Mouse (Mus musculus) stomach, postnatal 0 days (tissue): ENCODE measurements around the gene Nr2c1. TPM values are rescaled to one million over a fixed set of nuclear protein-coding genes. Genes with fewer than 3 reads are reported as not detected.

Experiments used
- ATAC-seq: fragments of 200-750 bp; cut with Nextera tagmentation; 2 replicates; pipeline ENCODE4 v1.8.0; 2017; ENCODE audit not compliant: low FRiP score, low TSS enrichment
- DNase-seq: peaks from one replicate; pipeline ENCODE4 v3.0.0-alpha.2; 2016; ENCODE audit warnings: low spot score
- H3K27ac ChIP-seq: fragments of 300-500 bp; sonication (generic); replicated peaks from 2 replicates; pipeline ENCODE4 v1.5.1; 2014; ENCODE audit warnings: mild to moderate bottlenecking, control low read depth
- H3K27me3 ChIP-seq: fragments of 300-500 bp; sonication (generic); 2 replicates; pipeline ENCODE4 v1.6.1; 2014; ENCODE audit warnings: low read length; ENCODE audit not compliant: control insufficient read depth, insufficient read depth
- H3K36me3 ChIP-seq: fragments of 300-500 bp; sonication (generic); 2 replicates; pipeline ENCODE4 v1.6.1; 2014; ENCODE audit warnings: low read length, mixed read lengths; ENCODE audit not compliant: control insufficient read depth, insufficient read depth
- H3K4me1 ChIP-seq: fragments of 300-500 bp; sonication (generic); replicated peaks from 2 replicates; pipeline ENCODE4 v1.6.1; 2014; ENCODE audit warnings: antibody characterized with exemption; ENCODE audit not compliant: control insufficient read depth, insufficient read depth
- H3K4me2 ChIP-seq: fragments of 300-500 bp; sonication (generic); replicated peaks from 2 replicates; pipeline ENCODE4 v1.6.1; 2014; ENCODE audit warnings: low read depth, mild to moderate bottlenecking, control low read depth, moderate library complexity
- H3K4me3 ChIP-seq: fragments of 300-500 bp; sonication (generic); 2 replicates; pipeline ENCODE4 v1.5.1; 2014; ENCODE audit warnings: low read depth, low read length, control low read depth
- H3K9ac ChIP-seq: fragments of 300-500 bp; sonication (generic); 2 replicates; pipeline ENCODE4 v1.6.1; 2014; ENCODE audit warnings: mild to moderate bottlenecking, low read length, control low read depth, mixed read lengths
- H3K9me3 ChIP-seq: fragments of 300-500 bp; sonication (generic); 2 replicates; pipeline ENCODE4 v1.6.1; 2016; ENCODE audit warnings: low read length; ENCODE audit not compliant: control insufficient read depth
- CTCF ChIP-seq: IDR thresholded peaks from 2 replicates; pipeline ENCODE4 v1.5.1; 2016; ENCODE audit warnings: antibody characterized with exemption, low read depth, mild to moderate bottlenecking, moderate library complexity
- EP300 ChIP-seq: optimal IDR thresholded peaks from 2 replicates; pipeline ENCODE3; 2016; ENCODE audit warnings: antibody characterized with exemption
- WGBS: fragments of 180-500 bp; shearing (Covaris S2); extraction: QIAGEN DNeasy Blood & Tissue Kit; methylation state at CpG from one replicate; pipeline ENCODE4 v1.1.7; 2014; 5-methylcytosine and 5-hydroxymethylcytosine counted together
- polyA plus RNA-seq: library from polyadenylated mRNA; unstranded; fragments of >200 nt; fragmentation: Nextera tagmentation; extraction: Ambion mirVana; gene quantifications from 2 replicates; pipeline ENCODE4 v1.2.1, GENCODE M21; 2015

Gene Nr2c1
- polyA plus RNA-seq: 4.0 and 4.3 TPM in 2 replicates

GRCm38 (mm10) chr10:94147756-94148531 is at the start of gene Nr2c1:
Gene Nr2c1 (plus strand): TSS chr10:94148023.
- Histone ChIP-seq H3K27ac (peak within 1 kb of the TSS; percentile 99), H3K4me3 (peak within 1 kb of the TSS; percentile 90), H3K4me2 (peak within 1 kb of the TSS; percentile 84), H3K9me3 (no peaks in the 10 kb centered on the region), H3K9ac (peak within 1 kb of the TSS; percentile 97), H3K4me1 (no peaks in the 10 kb centered on the region), H3K36me3 (no peaks in the 10 kb centered on the region), H3K27me3 (no peaks in the 10 kb centered on the region)
- DNase-seq (peak; percentile 89), ATAC-seq (peak; percentile 94)
- under 1% methylated on average over 63 of the region's 64 CpGs for WGBS
- TF ChIP-seq CTCF (peak; percentile 72), EP300 (peak; percentile 14)

- Histone ChIP-seq H3K27me3 (no peaks in the 10 kb centered on the region), H3K9me3 (no peaks in the 10 kb centered on the region), H3K4me1 (0 out of 2 replicates have a peak, but pooled peaks cover 3% of the 10 kb centered on the region), H3K27ac (no peak overlapping the region), H3K4me3 (no peak overlapping the region), H3K9ac (no peak overlapping the region), H3K36me3 (no peaks in the 10 kb centered on the region), H3K4me2 (no peak overlapping the region)
- TF ChIP-seq EP300: no peak
- TF ChIP-seq CTCF: peak; percentile 4; the same call in 1 of the 2 replicates
- ATAC-seq (no peak), DNase-seq (no peak)
- WGBS: 83% methylated on average over 3 of the region's 3 CpGs
Measured at GRCm38 (mm10) chr10:94098100-94098499, 49.7 kb upstream of the Nr2c1 start.

GRCm38 (mm10) chr10:94105498-94105897 is 42.3 kb upstream of the Nr2c1 start:
- H3K4me2 ChIP-seq: no peak overlapping the region
- no peak for DNase-seq
- TF ChIP-seq EP300 (no peak), CTCF (no peak)
- no peak overlapping the region for H3K27ac ChIP-seq
- no peaks in the 10 kb centered on the region for H3K36me3 ChIP-seq
- H3K9ac ChIP-seq: no peak overlapping the region
- no peaks in the 10 kb centered on the region for H3K9me3 ChIP-seq
- 87% methylated on average over 10 of the region's 10 CpGs for WGBS
- no peak for ATAC-seq
- no peaks in the 10 kb centered on the region for H3K27me3 ChIP-seq
- no peak overlapping the region for H3K4me3 ChIP-seq
- H3K4me1 ChIP-seq: no peaks in the 10 kb centered on the region

DNA sequence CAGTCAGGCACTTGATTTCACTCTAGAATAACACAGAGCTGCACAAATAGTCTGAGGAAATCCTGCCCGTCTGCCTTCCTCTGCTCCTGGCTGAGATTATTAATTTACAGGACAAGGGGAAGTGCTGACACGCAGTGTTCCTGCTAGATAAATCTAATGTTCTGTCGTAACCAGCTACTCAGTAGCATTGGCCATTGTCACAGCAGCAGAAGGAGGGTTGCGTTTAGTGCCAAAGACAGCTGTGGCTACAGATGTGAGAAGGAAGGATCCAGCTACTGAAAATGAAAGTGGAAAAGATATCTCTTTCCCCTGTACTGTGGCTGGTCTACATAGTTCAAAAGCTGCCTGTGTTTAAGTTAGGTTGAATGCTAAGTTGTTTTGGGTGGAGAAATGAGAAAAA is 40.7 kb upstream of the Nr2c1 start:
- no peak overlapping the region for H3K27ac ChIP-seq
- no peak for TF ChIP-seq EP300
- TF ChIP-seq CTCF: no peak
- H3K27me3 ChIP-seq: no peaks in the 10 kb centered on the region
- WGBS: 48% methylated on average over 4 of the region's 4 CpGs
- DNase-seq (no peak), ATAC-seq (no peak)
- H3K36me3 ChIP-seq: no peaks in the 10 kb centered on the region
- H3K4me1 ChIP-seq: no peaks in the 10 kb centered on the region
- no peak overlapping the region for H3K4me2 ChIP-seq
- no peak overlapping the region for H3K9ac ChIP-seq
- H3K9me3 ChIP-seq: no peaks in the 10 kb centered on the region
- no peak overlapping the region for H3K4me3 ChIP-seq

DNA sequence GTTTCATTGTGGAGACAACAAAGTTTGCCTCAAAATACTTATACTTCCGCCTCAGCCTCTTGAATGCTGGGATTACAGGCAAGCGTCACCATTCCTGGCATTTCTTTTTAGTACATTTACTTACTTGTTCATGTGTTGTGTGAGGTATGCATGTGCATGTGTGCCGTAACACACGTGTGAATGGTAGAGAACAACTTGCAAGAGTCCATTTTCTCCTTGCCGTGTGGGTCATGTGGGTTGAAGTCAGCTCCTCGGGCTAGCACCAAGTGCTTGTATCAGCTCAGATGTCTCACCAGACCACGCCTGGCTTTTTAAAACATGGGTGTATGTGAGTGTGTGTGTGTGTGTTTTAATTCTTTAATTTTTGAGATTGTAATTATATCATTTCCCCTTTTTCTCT is 40.2 kb upstream of the Nr2c1 start:
- H3K27ac ChIP-seq: no peak overlapping the region
- no peak overlapping the region for H3K4me2 ChIP-seq
- DNase-seq (no peak), ATAC-seq (no peak)
- no peak for TF ChIP-seq EP300
- no peak for TF ChIP-seq CTCF
- no peaks in the 10 kb centered on the region for H3K27me3 ChIP-seq
- no peak overlapping the region for H3K9ac ChIP-seq
- WGBS: 88% methylated on average over 7 of the region's 7 CpGs
- H3K4me1 ChIP-seq: no peaks in the 10 kb centered on the region
- H3K4me3 ChIP-seq: no peak overlapping the region
- no peaks in the 10 kb centered on the region for H3K36me3 ChIP-seq
- H3K9me3 ChIP-seq: no peaks in the 10 kb centered on the region

DNA sequence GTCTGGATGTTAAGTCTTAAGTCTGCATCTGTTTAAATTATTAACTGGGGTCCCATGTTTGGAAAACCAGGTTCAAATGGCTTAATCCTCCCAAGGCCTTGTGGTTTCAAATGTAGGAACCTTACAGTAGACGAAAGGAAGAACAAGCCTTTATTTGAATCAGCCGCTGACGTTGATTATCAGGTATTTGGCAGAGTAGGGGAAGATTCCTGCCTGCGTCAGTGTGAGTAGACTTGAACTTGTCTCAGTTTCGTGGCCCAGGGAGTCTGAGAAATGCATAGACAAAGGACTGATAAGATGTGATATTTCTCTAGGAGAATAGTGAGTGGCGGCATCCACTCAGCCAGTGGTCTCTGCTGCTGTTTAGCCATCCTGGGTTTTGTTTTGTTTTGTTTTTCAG is 39.0 kb upstream of the Nr2c1 start:
- no peak overlapping the region for H3K9ac ChIP-seq
- H3K27ac ChIP-seq: no peak overlapping the region
- 94% methylated on average over 6 of the region's 6 CpGs for WGBS
- H3K27me3 ChIP-seq: no peaks in the 10 kb centered on the region
- no peak for DNase-seq
- no peak for TF ChIP-seq EP300
- TF ChIP-seq CTCF: no peak
- H3K4me2 ChIP-seq: no peak overlapping the region
- H3K9me3 ChIP-seq: no peaks in the 10 kb centered on the region
- no peaks in the 10 kb centered on the region for H3K36me3 ChIP-seq
- no peaks in the 10 kb centered on the region for H3K4me1 ChIP-seq
- ATAC-seq: no peak
- no peak overlapping the region for H3K4me3 ChIP-seq
